Mouse (Mus musculus): ENCODE measurements around the gene Myocd. TPM values are rescaled to one million over a fixed set of nuclear protein-coding genes. Genes with fewer than 3 reads are reported as not detected.
A peak's percentile ranks its signal among the peaks of the same experiment; 100 is the strongest.

Myocd gene
- total RNA-seq, 2 experiments from 2014 or later: 0.97 to 2.9 TPM

DNA sequence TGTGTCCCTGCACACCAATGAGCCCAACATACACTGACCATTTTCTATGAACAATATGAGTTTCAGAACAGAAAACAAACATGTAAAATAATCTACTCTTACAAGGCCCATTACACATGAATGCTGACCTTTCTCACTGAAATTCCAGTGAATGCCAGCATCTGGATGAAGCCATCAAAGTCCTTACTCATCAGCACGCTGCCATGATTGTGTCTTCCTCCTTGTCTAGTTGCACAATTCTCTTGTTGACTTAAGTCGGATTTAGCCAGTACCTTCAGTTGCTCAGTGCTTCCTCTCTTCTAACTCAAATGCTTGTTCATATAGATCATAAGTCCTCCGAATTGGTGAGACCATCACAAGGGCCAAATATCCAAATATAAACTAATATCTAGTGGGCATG, 130.8 kb downstream of the Myocd start:
- no peak for DNase-seq

DNA sequence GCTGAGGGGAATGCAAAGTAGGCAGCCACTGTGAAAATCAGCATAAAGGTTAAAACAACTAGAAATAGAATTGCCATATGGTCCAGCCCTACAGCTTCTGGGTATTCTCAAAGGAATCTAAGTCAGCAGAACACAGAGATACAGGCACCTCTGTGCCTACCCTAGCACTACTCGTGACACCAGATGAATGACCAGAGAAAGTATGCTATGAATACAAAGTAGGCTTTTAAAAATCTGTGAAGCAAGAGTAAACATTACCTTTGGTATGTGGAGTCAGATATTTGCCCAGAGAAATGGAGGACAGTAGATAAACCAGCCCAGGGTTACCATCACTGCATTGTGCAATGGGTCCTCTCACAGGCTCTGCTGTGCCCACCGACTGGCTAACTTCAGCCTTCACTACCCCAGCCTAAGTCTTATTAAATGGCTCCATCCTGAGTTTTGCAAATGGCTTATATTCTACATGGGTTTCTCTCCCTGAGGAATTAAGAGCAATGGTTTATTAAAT, 132.6 kb downstream of the Myocd start:
- DNase-seq: no peak

DNA sequence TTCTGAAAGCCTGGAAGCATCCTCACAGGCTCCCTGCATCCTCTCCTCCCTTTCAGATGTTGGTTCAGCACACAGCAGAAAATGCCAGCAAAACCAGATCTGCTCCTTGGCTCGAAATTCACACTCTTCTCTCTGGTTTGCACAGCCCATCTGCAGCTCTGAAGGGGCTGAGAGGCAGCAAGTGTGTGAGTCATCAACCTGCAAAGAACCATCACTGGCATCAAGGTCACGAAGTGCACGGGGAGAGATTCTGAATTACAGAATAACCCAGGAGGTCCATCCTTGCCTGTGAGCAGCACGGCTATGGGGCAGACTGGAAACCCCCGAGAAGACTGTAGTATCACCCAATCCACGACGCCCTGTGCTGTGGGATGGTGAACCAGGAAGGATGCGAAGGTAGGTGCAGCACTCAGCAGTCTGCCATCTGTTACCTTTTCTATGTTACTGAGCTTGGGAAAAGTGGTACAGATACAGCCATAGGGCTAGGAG, 134.5 kb downstream of the Myocd start:
- no peak for DNase-seq

DNA sequence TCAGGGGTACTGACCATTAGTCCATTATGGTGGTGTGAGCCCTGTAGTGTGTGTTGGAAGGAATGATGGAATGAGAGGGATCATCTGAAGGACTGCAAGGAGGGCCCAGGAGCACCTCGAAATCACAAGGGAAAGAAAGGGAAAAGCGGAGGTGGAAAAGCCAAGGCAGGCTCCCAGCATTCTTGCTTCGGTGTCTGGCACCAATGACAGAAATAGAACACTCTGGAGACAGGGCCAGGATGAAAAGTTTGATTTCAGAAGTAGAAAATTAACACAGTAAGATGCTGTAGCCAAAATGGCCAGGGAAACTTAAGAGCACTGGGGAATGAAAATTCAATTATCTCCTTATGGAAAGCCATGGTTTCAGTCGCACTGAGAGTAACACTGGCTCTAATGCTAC, 136.1 kb downstream of the Myocd start:
- DNase-seq: no peak

DNA sequence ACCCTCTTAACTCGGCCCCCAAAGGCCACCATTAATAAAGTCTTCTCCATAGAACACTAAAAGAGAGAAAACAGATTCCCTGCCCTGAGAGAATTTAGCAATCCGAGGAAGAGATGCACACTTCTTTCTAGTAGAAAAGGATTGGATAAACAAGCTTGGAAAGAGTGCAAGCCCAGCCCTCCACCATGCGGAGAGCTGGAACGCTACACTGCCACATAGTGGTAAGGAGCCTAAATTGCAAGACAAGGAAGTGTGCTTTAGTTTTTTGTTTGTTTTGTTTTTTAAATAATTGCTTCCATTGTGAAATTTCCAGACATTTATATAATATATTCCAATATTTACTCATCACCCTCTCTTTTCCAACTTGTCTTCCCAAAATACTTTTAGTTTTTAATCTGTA, 140.7 kb downstream of the Myocd start:
- DNase-seq: no peak

DNA sequence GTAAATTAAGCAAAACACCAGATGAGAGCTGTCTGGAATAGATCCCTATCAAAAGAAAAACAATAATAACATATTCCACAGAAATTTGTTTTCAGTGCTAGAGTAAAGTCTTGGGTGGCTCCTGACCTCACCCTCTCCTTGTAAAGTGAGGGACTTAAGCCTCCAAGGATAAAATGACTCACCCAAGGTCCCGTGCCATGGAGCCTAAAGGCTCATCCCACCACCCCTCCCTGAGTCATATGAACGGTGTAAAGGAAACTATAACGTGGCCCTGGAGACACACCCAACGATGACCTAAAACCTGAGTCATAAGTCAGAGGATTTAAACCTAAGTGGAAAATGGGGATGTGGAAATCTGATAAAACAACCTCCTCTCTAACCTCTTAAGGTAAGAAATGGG, 141.1 kb downstream of the Myocd start:
- DNase-seq: no peak

DNA sequence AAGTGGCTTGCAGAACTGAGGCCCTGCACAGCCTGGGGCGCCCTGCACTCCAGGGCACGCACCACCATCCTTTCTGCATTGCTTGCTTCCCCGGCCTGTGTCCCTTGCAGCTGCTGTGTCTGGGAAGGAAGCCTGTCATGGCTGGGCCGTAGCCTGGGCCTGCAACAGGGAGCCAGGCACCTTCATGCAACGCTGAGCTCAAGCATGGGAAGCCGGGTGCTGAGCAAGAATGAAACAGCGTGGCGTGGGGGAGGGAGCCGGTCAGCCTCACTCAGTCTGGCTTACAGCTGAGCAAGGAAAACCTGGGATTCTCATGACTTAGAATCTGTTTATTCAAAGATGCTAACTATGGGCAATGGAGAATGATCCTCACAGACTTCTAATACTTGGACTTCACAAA, 143.2 kb downstream of the Myocd start:
- DNase-seq: peak; percentile 12

Other genes with a start within 250 kb of the Myocd start
- gene 1700086D15Rik, start 110.1 kb downstream of the Myocd start, total RNA-seq (2021): not detected
- 1 to 10 TPM; 6.4 to 9.4 TPM for gene Arhgap44, start 107.0 kb downstream of the Myocd start, total RNA-seq (2021)